Mouse (Mus musculus): ENCODE data around the gene Rspo4. TPM values are rescaled to one million over a fixed set of nuclear protein-coding genes. Genes with fewer than 3 reads are reported as not detected.
A peak's percentile ranks its signal among the peaks of the same experiment; 100 is the strongest.

Rspo4 gene
- 0.28 and 0.49 TPM in 2 replicates for polyA plus RNA-seq (2015; fragmentation: Nextera tagmentation; extraction: Ambion mirVana)

GRCm38 (mm10) chr2:151842648-151843226 is at the start of gene Rspo4:
TSS of gene Rspo4 (plus strand) at chr2:151842927.
- Histone ChIP-seq H3K4me3 (peak within 1 kb of the TSS; percentile 41), H3K9me3 (no peaks in the 10 kb centered on the region), H3K4me1 (replicated peaks) (peaks cover 8% of the 10 kb centered on the region), H3K27me3 (peaks cover 29% of the 10 kb centered on the region), H3K27ac (replicated peaks) (no peak within 1 kb of the TSS), H3K9ac (0 out of 2 replicates have a peak within 1 kb of the TSS, but pooled peaks have one; percentile 29), H3K36me3 (no peaks in the 10 kb centered on the region), H3K4me2 (peak within 1 kb of the TSS; percentile 74)
- peak; percentile 61; the same call in 1 of the 2 replicates for ATAC-seq (ENCODE audit: low FRiP score, low read depth)
- 1% methylated on average over 34 of the region's 50 CpGs for WGBS

- Histone ChIP-seq H3K9me3 (no peaks in the 10 kb centered on the region), H3K4me2 (no peak overlapping the region), H3K27me3 (no peaks in the 10 kb centered on the region), H3K36me3 (no peaks in the 10 kb centered on the region), H3K9ac (no peak overlapping the region), H3K27ac (replicated peaks) (no peak overlapping the region), H3K4me1 (replicated peaks) (no peaks in the 10 kb centered on the region), H3K4me3 (no peak overlapping the region)
- no peak for ATAC-seq (ENCODE audit: low FRiP score, low read depth)
- WGBS, result 75% methylated on average over 4 of the region's 4 CpGs
Observed at GRCm38 (mm10) chr2:151815586-151815985, 27.1 kb upstream of the Rspo4 start.

- 49% methylated on average over 5 of the region's 5 CpGs for WGBS
- no peaks in the 10 kb centered on the region for H3K9me3 ChIP-seq
- H3K4me3 ChIP-seq, result no peak overlapping the region
- H3K9ac ChIP-seq, result no peak overlapping the region
- H3K4me1 ChIP-seq (replicated peaks), result no peaks in the 10 kb centered on the region
- ATAC-seq (ENCODE audit: low FRiP score, low read depth), result no peak
- no peaks in the 10 kb centered on the region for H3K27me3 ChIP-seq
- no peak overlapping the region for H3K27ac ChIP-seq (replicated peaks)
- no peak overlapping the region for H3K4me2 ChIP-seq
- no peaks in the 10 kb centered on the region for H3K36me3 ChIP-seq
Observed at GRCm38 (mm10) chr2:151862257-151862810, 19.6 kb downstream of the Rspo4 start.

GRCm38 (mm10) chr2:151864941-151865340 is 22.2 kb downstream of the Rspo4 start:
- Histone ChIP-seq H3K4me1 (replicated peaks) (no peaks in the 10 kb centered on the region), H3K36me3 (no peaks in the 10 kb centered on the region), H3K4me2 (no peak overlapping the region), H3K9me3 (no peaks in the 10 kb centered on the region), H3K27me3 (no peaks in the 10 kb centered on the region), H3K4me3 (no peak overlapping the region), H3K9ac (no peak overlapping the region), H3K27ac (replicated peaks) (no peak overlapping the region)
- ATAC-seq (ENCODE audit: low FRiP score, low read depth), result no peak
- WGBS, result 89% methylated on average over 6 of the region's 6 CpGs

- 43% methylated on average over 4 of the region's 4 CpGs for WGBS
- ATAC-seq (ENCODE audit: low FRiP score, low read depth), result 0 out of 2 replicates have a peak, but pooled peaks have one; percentile 39
Observed at GRCm38 (mm10) chr2:151866487-151866886, 23.8 kb downstream of the Rspo4 start.

GRCm38 (mm10) chr2:151868196-151868595 is 25.5 kb downstream of the Rspo4 start:
- ATAC-seq (ENCODE audit: low FRiP score, low read depth), result no peak
- H3K4me1 ChIP-seq (replicated peaks), result no peaks in the 10 kb centered on the region
- no peak overlapping the region for H3K27ac ChIP-seq (replicated peaks)
- H3K4me3 ChIP-seq, result no peak overlapping the region
- no peak overlapping the region for H3K4me2 ChIP-seq
- H3K9ac ChIP-seq, result no peak overlapping the region
- H3K27me3 ChIP-seq, result no peaks in the 10 kb centered on the region
- no peaks in the 10 kb centered on the region for H3K36me3 ChIP-seq
- 84% methylated on average over 8 of the region's 8 CpGs for WGBS
- no peaks in the 10 kb centered on the region for H3K9me3 ChIP-seq

More at GRCm38 (mm10) chr2:151866487-151866886, 23.8 kb downstream of the Rspo4 start:
- no peak overlapping the region for H3K27ac ChIP-seq (replicated peaks)
- no peaks in the 10 kb centered on the region for H3K9me3 ChIP-seq
- H3K4me2 ChIP-seq, result no peak overlapping the region
- no peak overlapping the region for H3K9ac ChIP-seq
- no peaks in the 10 kb centered on the region for H3K27me3 ChIP-seq
- no peaks in the 10 kb centered on the region for H3K36me3 ChIP-seq
- no peak overlapping the region for H3K4me3 ChIP-seq
- H3K4me1 ChIP-seq (replicated peaks), result no peaks in the 10 kb centered on the region

- Histone ChIP-seq H3K4me1 (replicated peaks) (no peaks in the 10 kb centered on the region), H3K27me3 (0 out of 2 replicates have a peak, but pooled peaks cover 4% of the 10 kb centered on the region), H3K27ac (replicated peaks) (no peak overlapping the region), H3K36me3 (no peaks in the 10 kb centered on the region), H3K9me3 (no peaks in the 10 kb centered on the region), H3K4me3 (no peak overlapping the region), H3K4me2 (no peak overlapping the region), H3K9ac (no peak overlapping the region)
- ATAC-seq (ENCODE audit: low FRiP score, low read depth), result no peak
Observed at GRCm38 (mm10) chr2:151874551-151874950, 31.8 kb downstream of the Rspo4 start.

GRCm38 (mm10) chr2:151876012-151876485 is 33.3 kb downstream of the Rspo4 start:
- H3K4me1 ChIP-seq (replicated peaks), result no peaks in the 10 kb centered on the region
- 14% methylated on average over 8 of the region's 8 CpGs for WGBS
- no peaks in the 10 kb centered on the region for H3K36me3 ChIP-seq
- H3K27me3 ChIP-seq, result 0 out of 2 replicates have a peak, but pooled peaks cover 4% of the 10 kb centered on the region
- no peak overlapping the region for H3K27ac ChIP-seq (replicated peaks)
- H3K9me3 ChIP-seq, result no peaks in the 10 kb centered on the region
- no peak overlapping the region for H3K9ac ChIP-seq
- peak; percentile 79 for ATAC-seq (ENCODE audit: low FRiP score, low read depth)
- H3K4me2 ChIP-seq, result no peak overlapping the region
- no peak overlapping the region for H3K4me3 ChIP-seq

GRCm38 (mm10) chr2:151878645-151879044 is 35.9 kb downstream of the Rspo4 start:
- 0 out of 2 replicates have a peak, but pooled peaks cover 4% of the 10 kb centered on the region for H3K27me3 ChIP-seq
- H3K4me1 ChIP-seq (replicated peaks), result no peaks in the 10 kb centered on the region
- ATAC-seq (ENCODE audit: low FRiP score, low read depth), result no peak
- H3K4me2 ChIP-seq, result no peak overlapping the region
- WGBS, result 81% methylated on average over 3 of the region's 3 CpGs
- no peak overlapping the region for H3K9ac ChIP-seq
- H3K4me3 ChIP-seq, result no peak overlapping the region
- no peaks in the 10 kb centered on the region for H3K36me3 ChIP-seq
- no peak overlapping the region for H3K27ac ChIP-seq (replicated peaks)
- no peaks in the 10 kb centered on the region for H3K9me3 ChIP-seq

- 63% methylated on average over 2 of the region's 2 CpGs for WGBS
- Histone ChIP-seq H3K4me3 (no peak overlapping the region), H3K36me3 (no peaks in the 10 kb centered on the region), H3K4me1 (replicated peaks) (no peaks in the 10 kb centered on the region), H3K9me3 (no peaks in the 10 kb centered on the region), H3K27me3 (0 out of 2 replicates have a peak, but pooled peaks cover 4% of the 10 kb centered on the region), H3K27ac (replicated peaks) (no peak overlapping the region), H3K9ac (no peak overlapping the region), H3K4me2 (no peak overlapping the region)
- no peak for ATAC-seq (ENCODE audit: low FRiP score, low read depth)
Observed at GRCm38 (mm10) chr2:151879760-151880159, 37.0 kb downstream of the Rspo4 start.

- Histone ChIP-seq H3K36me3 (no peaks in the 10 kb centered on the region), H3K9ac (no peak overlapping the region), H3K4me2 (no peak overlapping the region), H3K27me3 (no peaks in the 10 kb centered on the region), H3K4me3 (no peak overlapping the region), H3K4me1 (replicated peaks) (peaks cover 17% of the 10 kb centered on the region), H3K9me3 (no peaks in the 10 kb centered on the region), H3K27ac (replicated peaks) (no peak overlapping the region)
- 37% methylated on average over 6 of the region's 6 CpGs for WGBS
- ATAC-seq (ENCODE audit: low FRiP score, low read depth), result no peak
Observed at GRCm38 (mm10) chr2:151891031-151891430, 48.3 kb downstream of the Rspo4 start.

- no peak overlapping the region for H3K4me2 ChIP-seq
- 45% methylated on average over 15 of the region's 15 CpGs for WGBS
- H3K27me3 ChIP-seq, result no peaks in the 10 kb centered on the region
- no peaks in the 10 kb centered on the region for H3K36me3 ChIP-seq
- H3K9me3 ChIP-seq, result no peaks in the 10 kb centered on the region
- H3K9ac ChIP-seq, result no peak overlapping the region
- peaks cover 17% of the 10 kb centered on the region for H3K4me1 ChIP-seq (replicated peaks)
- ATAC-seq (ENCODE audit: low FRiP score, low read depth), result 0 out of 2 replicates have a peak, but pooled peaks have one; percentile 21
- no peak overlapping the region for H3K27ac ChIP-seq (replicated peaks)
- H3K4me3 ChIP-seq, result no peak overlapping the region
Observed at GRCm38 (mm10) chr2:151893122-151893774, 50.5 kb downstream of the Rspo4 start.
